Mouse (Mus musculus): ENCODE measurements around the gene Acyp2.

Acyp2 gene

DNA sequence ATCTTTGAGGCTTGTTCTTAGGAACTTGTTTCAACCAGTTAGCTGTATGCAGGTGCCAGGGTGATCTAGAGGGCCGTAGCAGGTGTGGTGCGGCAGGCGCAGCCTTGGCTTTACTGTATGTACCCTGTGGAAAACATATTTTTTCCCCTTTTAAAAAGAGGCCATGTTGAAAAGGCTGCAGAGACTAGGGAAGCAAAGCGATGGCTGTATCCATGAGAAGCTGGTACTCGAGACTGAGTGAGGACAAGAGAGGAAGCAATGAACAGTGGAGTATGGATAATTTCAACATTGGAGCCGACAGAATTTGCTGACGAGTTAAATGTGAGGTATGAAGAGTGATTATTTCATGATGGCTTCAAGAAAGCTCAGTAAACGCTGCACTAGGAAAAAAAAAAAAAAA, 178.2 kb downstream of the Acyp2 start:
- in situ Hi-C loops (cut with MboI; ENCODE audit: low pct_unique_long_range_greater_than_20kb in 1 of 2, low sequenced_read_pairs in 2 of 2, unreplicated experiment in 1 of 2) = no loop called here
